Mouse (Mus musculus) cerebellum, adult 2 months (tissue): ENCODE measurements around the gene Vsig10.

ENCODE experiments used
- CTCF ChIP-seq: fragments of 200-500 bp; IDR thresholded peaks from 2 replicates; pipeline ENCODE4 v1.5.1; 2011; ENCODE audit warnings: low read depth, mild to moderate bottlenecking, control low read depth, low read length, moderate library complexity, borderline replicate concordance; ENCODE audit not compliant: insufficient read depth
- POLR2A ChIP-seq: fragments of 200-500 bp; IDR thresholded peaks from 2 replicates; pipeline ENCODE4 v1.6.1; 2011; ENCODE audit warnings: low read length, control low read depth, borderline replicate concordance; ENCODE audit not compliant: insufficient read depth

DNA sequence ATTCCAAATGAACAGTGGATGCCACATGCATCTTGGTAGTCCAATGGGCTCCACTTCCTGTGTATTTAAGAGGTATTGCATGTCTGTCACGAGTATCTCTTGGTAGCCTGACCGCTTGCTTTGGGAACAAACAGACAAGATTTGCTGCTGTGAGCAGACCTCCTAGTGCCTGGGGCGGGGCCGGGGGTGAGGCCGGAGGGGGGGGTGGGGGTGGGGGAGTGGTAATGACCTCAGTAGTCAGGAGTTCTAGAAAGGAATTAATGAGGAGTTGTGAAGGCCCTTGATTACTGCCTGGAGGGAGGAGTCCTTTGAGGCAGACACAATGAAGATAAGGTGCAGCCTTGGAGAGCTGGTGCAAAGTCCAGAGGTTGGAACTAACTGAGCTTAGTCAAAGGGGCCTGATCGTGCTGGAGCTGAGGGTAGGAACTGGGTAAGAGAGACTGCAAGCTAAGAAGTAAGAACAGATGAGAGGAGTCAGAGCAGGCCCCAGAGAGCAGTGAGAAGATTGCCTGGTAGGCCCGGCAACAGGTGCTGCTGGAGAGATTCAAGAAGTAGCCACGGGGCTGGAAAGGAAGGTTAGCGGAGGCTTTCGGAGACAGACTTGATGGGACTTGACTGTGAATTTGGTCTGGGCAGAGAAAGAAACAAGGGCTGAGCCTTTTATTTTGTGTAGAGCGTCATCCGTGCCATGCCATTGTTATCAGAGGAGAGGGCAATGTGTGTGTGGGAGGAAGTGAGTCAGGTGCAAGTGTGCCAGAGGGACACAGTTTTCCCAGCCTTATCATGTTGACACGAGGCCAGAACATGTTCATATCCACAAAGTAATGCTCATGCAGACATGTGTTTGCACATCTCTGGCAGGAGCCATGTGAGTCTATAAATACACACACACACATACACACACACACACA, 42.0 kb downstream of the Vsig10 start:
- TF ChIP-seq POLR2A: no peak
- TF ChIP-seq CTCF: no peak
